Mouse (Mus musculus) layer of hippocampus, adult 9-10 months (tissue): Measurements from ENCODE around the gene Gm11444.

Source experiments
- DNase-seq: peaks from one replicate; pipeline ENCODE4 v3.0.0; 2022; ENCODE audit warnings: low spot score

Gene Gm11444

DNA sequence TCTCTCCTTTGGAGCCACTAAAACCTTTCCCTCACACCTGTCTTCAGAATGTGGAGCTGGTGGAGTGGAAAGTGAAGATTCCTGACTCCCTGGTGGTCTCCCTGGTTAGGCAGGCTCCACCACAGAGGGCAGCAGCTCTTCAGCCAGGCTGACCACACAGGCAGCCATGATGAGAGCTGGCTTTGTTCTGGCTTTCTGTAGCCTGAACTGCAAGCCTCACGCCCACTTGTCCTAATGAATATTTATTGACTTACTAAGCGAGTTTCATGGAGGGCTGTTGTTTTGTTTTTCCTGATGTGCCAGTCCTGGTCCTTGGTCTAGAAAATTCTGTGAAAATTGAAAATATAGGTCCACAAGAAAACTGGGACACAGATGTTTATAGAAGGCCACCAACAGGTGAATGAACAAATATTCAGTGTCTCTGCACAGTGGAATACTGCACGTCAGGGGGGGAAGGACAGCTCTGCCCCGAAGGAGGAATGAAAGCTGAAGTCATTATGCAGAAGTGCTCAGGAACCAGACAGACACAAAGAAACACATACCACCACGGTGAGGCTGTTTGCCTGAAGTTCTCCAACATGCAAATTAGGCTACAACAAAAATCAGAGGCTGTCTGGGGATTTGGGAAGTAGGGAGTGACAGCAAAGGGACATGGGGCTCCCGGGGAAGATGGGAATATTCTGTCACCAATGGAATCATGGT is 8.0 kb upstream of the Gm11444 start:
- no peak for DNase-seq

DNA sequence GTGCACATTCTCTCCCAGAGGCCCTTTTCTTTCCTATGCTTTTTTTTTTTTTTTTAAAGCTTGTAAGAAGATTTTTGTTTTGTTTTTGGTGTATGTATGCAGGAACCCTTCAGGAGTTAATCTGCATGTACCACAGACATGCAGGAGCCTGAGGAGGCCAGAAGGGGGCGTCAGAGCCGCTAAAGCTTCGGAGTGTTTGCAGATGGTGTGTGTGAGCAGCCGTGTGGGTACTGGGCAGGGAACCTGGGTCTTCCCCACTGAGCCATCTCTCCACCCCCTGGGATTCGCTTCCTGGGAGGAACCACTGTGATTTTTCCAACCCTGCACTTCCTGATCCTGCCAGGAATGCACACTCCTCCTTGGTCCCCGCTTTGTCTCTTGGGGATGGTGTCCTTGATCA is 625 bp upstream of the Gm11444 start:
- DNase-seq = no peak

DNA sequence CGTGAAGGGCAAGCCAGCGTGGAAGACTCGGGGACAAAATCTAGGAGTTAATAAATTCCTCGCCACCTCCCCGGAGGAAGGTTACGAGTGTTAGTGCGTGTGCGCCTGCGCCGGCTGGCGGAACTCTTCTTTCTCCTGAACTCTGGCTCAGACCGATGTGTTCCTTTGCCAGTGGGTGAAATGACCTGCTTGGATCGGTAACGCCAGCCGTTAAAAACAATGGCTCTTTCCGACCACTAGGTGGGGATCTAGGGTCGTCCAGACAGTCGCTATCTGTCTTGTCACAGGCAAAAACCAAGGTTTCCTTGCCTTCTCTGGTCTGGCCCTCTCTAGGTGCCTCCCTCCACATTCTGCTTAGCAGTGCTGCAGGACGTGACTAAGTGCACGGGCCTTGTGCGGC is 1.1 kb downstream of the Gm11444 start:
- DNase-seq = peak; percentile 40

DNA sequence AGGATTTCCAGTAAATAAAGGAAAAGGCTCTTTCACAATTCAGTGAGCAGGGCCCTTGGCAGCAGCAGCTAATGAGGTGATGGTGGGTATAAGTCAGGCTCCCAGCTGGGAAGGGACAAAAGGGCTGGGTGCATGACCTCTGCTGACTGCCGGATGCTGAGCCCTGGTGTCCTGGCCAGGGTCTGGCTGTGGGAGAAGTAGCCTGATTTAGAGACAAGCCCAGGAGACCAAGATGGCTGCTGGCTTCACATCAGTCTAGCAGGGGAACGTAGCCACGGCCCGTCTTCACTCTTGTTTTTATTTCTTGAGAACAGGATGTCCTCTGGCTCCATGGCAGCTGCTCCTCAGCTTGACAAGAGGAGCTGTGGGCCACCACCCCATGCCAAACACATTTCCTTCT is 3.6 kb downstream of the Gm11444 start:
- DNase-seq = no peak

DNA sequence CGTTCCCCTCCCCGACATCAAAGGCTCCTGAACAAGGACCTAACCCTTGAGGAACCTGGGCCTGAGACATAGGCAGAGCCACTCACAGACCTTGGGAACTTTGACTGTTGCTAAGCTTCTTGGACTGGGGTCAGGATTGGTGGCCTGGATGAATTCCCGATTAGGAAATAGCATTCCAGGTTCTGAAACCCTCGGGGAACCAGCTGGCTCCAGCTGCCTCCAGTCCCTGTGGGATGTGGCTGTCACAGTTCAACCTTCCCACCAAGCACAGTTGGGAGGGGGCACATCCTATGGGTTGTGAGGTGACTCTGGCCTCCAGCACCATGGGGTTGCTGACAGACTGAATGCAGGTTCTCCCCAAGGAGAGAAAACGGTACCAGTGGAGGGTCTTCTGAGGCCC is 4.2 kb downstream of the Gm11444 start:
- DNase-seq = no peak

DNA sequence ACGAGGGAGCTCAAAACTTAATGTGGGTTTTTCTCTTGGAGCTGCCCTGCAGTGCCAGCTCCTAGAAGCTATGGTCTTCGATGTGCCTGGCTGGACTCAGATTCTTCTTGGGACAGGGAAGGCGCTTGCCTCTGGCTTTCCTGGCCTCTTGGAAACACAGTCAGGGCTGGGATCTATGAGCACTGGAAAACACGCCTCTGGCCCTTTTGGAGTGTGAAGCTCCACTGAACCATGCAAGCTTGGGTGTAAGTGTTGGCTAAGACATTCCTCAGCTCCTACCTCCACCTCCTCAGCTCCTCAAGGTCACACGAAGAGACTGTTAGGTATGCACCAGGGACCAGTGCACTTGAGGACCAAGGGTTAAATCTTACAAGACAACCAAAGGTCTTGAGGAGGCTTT is 5.2 kb downstream of the Gm11444 start:
- DNase-seq = no peak

DNA sequence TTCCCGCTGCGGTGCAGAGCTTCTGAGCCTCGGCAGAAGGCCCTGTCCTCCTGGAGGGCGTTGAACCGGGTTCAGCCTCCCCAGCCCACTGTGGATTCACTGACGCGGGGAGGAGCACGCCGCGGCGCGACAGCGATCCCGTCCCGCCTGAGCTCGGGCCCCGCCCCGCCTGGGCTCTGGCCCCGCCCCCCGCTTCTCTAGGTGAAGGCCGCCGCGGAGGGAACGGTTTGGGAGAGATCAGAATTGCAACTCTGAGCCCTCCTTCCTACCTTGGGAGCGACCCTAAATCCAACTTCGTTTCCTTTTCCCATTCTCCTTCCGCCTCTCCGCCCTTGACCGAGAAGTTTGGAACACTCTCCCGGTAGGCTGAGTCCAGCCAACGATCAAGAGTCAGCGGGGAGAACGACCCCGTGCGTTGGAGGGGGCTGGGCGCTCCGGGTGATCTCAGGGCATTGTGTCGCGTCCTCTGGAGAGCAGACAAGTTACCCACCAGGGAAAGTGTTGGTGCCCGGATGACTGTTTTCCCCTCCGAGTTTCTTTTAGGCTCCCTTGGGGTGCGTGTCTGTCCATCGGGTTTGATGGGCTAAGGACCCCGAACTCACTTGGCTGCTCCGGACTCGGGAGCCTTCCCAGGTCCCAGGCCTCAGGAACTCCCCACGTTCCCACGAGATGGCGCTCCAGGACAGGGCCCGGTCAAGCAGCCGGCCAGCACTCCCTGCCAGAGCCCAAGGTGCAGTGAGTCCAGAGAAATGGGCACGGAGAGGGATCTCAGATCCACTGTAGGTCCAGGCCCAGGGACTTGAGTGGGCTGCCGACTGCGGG is 5.8 kb downstream of the Gm11444 start:
- peak; percentile 57 for DNase-seq

DNA sequence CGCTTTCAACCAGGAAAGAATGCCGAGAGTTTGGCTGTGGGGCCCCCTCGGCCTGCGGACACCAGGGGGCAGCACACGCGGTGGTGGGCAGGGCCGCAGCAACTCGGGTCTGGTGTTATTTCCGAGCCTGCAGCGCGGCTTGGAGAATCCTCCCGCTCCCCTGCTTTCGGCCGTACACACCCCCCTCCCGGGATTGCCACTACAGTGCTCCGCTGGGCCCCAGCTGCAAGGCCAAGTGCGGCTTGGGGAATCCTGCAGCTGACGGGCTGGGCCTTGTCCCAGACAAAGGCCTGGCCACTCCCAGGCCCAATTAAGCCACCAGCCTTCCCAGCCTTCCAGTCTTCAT is 6.8 kb downstream of the Gm11444 start:
- no peak for DNase-seq

DNA sequence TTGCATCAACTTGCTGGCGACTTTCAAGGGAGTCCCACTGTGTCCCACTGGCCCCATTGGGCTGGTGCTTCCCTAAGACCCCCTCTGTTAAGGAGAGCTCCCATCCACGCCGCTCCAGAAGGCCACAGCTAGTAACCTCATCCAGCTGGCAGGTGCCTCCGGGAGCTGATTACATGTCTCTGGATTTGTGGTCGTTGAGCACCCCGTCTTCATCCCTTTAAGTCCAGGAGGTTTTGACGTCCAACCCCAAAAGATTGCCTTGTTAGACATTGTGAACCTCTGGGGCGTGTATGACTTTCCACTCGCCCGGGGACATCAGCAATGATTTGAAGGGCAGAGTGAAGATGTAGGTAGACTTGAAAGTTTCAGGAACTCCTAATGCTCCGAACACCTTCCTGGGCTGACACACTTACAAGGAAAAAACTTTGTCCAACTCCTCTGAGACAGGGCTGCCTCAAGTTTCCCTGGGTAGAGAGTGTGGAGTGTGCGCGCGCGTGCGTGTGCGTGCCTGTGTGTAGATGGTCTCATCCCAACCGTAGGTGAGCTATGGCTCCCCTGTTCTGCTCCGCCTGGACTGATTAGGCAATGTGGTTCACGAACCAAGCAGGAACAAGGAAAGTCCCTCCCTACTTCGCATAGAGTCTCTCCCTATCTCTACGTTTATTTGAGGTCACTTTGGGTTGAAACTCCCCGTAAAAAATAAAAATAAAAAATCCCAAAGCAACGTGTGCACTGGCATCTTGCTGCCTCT is 7.4 kb downstream of the Gm11444 start:
- DNase-seq = no peak

DNA sequence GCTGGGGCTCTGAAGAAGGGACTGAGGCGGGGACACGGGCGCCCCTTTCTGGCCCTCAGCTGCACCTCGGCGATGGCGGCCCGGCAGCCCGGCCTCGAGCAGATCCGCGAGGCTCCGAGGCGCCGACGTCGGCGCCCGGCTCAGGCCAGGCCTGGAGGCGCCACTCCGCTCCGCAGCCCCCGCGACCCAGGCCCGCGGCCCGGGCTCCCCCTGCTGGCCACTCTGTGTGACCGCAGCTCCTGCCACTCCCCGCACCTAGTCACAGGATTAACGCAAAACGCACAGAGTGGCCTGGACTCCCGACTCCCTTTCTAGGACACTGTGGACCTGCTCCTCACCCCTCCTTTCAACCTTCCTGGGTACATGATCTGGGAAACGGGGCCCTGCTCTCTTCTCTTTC is 8.2 kb downstream of the Gm11444 start:
- DNase-seq = no peak

DNA sequence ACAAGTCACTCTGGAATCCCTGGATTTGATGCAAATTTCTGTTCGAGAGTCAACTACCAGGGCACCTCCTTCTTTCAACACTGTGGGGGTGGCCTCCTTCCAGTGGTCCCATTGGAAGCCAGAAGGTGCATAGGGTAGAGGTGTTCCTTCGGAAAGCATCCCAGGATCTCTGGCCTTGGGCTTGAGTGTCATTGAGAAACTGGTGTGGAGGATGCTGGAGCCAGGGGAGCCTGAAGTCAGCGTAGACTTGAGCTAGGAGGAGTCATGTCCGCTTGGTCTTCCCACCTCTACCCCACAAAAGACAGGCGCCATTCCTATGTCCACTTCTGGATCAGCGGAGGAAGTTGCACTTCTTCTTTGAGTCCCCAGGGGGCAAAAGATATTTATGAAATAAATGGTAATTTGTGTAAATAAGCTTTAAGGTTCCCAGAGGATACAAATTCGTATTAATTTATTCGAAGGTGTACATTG is 8.9 kb downstream of the Gm11444 start:
- no peak for DNase-seq

DNA sequence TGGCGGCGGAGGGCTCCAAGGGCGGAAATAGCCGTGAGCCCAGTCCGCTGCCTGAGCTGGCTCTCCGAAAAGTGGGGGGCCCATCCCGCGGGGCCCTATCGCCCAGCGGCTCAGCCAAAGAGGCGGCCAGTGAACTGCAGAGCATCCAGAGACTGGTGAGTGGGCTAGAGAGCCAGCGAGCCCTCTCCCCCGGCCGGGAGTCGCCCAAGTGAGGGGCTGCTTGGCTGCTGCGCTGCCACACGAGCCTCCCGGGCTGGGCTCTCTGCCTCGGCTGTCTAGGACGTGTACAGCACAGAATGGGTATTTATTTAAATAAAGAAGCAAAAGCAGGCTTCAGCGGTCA is 9.4 kb downstream of the Gm11444 start:
- no peak for DNase-seq

DNA sequence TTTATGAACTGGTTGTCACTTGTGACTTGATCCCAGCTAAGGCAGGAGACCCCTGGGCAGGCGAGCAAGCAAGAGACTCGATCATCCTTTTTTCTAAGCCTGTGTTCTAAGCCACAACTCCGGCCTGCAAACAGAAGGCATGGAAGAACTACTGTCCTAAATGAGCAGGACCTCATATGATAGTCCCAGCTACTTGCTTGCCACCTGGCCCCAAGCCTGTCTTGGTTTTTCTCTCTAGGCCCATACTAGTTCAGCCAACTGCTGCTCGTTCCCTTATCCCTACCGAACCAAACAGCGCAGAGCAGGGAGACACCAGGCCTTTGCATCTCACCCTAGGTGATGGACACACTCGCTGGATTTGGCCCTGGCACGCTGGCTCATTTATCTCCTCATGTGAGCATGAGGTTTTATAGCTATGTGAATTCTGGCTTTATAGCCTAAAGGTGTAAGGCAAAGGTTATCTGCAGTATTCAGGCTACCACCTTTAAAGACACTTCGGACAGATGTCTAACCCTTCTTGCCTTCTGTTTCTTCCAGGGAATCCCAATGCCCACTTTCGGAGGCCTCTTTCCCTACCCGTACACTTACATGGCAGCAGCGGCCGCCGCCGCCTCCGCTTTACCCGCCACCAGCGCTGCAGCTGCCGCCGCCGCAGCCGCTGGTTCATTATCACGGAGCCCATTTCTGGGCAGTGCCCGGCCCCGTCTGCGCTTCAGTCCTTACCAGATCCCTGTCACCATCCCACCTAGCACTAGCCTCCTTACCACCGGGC is 9.9 kb downstream of the Gm11444 start:
- DNase-seq = no peak

DNA sequence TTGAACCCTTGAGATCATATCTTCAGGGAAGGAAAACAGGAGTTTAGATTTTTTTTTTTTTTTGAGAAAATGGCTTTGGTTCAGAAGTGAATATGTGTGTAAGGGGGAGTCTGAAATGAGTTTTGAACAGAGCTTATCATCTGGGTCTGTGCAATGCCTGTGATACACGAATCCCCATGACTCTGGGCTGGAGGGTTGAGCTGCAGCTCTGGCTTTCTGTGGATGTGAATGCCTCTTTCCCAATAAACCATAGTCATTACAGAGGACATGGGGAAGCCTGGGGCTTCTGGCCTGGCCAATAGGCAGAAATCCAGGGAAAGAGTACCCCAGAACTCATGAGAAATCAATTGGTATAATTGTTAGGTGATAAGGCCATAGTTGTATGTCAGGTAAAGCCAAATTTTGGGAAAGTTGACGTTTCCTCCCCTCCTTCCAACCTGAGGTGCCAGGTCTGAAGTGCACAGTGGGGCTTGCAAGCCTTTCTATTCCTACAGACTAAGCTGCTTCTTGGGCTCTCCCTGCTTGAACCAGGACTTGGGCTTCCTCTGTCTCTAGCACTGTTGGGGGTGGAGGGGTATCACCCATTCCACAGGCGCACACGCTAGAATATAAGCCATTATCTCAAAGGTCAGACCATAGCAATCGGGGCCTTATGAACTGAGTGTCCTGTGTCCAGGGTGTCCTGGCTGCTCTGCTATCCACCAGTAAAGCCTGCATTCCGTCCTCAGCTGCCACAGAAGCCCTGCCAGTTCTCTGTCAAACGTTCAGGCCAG is 10.7 kb downstream of the Gm11444 start:
- no peak for DNase-seq

DNA sequence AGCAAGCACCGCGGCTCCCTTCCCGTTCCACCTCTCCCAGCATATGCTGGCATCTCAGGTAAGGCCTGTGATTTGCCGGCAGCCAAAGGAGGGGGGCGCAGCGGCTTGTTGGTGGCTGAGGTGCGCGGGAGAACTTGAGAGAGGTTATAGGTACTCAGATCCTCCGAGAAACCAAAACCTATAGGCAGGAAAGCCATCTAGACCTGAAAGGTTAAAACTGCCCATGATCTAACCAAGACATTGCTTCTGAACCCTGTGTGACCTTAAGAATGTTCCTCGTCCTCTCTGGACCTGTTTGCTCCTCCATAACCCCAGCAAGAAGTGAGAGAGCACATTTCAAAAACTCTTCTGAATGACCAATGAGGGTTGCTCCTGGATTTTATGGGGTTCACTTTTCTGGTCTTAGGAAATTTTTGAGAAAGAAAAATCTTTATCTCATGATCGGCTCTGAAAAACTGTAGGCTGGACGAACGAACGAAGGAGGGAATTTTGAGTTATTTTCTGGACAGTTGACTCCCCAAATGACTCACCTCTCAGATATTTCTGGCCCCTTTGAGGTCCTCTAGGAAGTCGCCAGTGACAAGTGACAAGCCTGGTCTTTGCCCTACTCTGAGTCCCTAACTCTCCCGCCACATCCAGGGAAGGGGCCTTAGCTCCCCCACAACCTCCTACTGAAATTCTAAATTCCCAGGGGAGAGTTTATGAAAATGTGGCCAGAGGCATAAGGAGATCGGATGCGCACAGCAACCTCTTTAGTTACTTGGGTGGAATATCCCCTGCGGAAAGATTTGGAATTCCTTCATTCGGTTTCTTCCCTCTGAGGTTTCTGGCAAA is 11.5 kb downstream of the Gm11444 start:
- no peak for DNase-seq

DNA sequence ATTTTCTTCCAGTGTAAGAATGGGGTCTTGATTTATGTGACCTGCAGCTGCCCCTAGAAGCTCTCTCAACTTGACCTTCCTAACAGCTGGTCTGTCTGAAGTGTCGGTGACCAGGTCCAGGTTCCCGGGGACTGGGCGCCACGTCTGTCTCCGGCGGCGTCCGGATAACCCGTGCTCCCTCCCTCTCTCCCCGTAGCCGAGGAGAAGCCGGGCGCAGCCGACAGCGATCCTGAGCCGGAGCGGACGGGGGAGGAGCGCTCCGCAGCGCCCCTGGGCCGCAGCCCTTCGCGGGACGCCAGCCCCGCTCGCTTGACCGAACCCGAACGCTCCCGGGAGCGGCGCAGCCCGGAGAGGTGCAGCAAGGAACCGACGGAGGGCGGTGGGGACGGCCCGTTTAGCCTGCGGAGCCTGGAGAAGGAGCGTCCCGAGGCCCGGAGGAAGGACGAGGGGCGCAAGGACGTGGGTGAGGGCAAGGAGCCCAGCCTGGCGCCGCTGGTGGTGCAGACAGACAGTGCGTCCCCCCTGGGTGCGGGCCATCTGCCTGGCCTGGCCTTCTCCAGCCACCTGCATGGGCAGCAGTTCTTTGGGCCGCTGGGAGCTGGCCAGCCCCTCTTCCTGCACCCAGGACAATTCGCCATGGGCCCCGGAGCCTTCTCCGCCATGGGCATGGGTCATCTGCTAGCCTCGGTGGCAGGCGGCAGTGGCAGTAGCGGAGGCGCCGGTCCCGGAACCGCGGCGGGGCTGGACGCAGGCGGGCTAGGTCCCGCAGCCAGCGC is 12.3 kb downstream of the Gm11444 start:
- DNase-seq = no peak

DNA sequence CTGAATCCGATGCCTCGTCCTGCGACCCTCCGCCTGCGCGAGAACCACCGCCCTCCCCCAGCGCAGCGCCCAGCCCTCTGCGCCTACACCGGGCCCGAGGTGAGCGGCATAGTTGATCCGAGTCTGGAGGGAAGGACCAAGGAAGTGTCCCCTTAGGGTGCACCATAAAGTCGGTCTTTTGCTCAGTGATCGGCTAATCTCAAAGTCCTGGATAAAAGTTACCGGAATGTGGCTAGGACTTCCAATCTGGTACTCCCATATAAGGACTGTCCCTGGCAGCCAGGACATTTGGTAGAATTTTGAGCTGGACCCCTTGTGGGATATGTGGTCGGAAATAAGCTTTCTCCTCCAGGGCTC is 12.9 kb downstream of the Gm11444 start:
- DNase-seq = no peak

DNA sequence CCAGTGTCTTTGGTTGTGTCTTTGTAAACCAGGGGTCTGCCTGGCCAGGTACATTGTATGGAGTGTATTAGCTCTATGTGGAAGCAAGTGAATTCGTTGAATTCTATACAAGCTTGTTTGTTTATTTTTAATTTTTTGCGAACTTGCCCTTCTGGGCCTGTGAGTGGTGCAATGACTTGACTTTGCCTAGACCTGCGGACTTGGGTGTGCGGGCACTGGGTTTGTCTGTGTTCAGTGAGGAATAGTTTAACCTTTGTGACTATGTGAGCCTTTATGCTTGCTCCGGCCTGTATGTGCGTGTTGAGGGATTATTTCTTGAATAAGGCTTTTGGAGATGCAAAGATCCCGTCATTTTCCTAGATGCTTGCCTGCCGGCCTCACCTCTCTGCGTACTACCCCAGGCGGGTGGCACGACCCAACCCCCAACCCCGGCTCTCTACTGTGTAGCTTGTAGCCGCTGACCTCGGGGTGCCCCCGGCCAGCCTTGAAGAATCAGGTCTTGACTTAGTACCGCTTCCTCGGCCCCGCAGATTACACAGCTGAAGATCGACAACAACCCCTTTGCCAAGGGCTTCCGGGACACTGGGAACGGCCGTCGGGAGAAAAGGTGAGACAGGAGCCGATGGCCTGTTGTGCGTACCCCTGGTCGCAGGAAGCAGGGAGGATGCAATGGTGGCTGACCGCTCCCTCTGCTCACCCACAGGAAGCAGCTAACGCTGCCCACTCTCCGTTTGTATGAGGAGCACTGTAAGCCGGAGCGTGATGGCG is 13.4 kb downstream of the Gm11444 start:
- no peak for DNase-seq
